Mouse (Mus musculus) lung, adult 2 months (tissue): ENCODE data around the gene Nexn.
A peak's percentile ranks its signal among the peaks of the same experiment; 100 is the strongest.

ENCODE experiments used
- CTCF ChIP-seq: fragments of 200-500 bp; IDR thresholded peaks from 2 replicates; pipeline ENCODE4 v1.5.1; 2011; ENCODE audit warnings: mild to moderate bottlenecking, low read length, control low read depth; ENCODE audit not compliant: insufficient read depth
- POLR2A ChIP-seq: fragments of 200-500 bp; IDR thresholded peaks from 2 replicates; pipeline ENCODE4 v1.6.1; 2011; ENCODE audit warnings: low read depth, mild to moderate bottlenecking, control low read depth, low read length, borderline replicate concordance; ENCODE audit errors: extremely low read depth

DNA sequence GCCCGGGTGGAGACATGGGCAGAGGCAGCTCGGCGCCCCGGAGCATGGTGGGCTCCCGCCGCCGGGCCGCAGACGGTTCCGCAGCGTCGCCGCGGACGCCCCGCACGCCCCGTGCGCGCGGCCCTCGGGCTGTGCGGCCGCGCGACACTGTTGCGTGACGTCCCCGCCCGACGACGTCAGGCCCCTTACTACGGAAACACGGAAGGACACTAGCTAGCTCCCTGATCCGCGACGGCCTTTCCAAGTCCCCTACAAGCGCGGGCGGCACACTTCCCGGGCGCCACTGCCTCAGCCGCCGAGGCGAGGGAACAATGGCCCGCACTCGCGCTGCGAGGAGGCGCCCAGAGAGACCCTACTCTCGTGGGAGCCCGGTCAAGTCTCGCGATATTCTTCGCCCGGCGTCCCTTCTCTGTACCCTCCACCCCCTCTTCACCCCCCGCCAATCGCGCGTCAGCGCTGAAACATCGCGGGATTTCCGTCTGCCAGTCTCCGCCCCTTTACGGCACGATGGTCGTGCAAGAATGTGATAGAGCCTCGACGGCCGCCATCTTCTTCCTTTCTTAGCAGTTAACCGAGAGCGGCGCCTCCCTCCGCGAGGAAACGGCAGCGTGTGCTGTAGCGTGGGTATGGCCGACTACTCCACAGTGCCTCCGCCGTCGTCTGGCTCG, 56.0 kb downstream of the Nexn start, which contains the start of the genes Dnajb4 and Fubp1:
- peak; percentile 94 for TF ChIP-seq POLR2A
- no peak for TF ChIP-seq CTCF
